Mouse (Mus musculus) thymus, adult 2 months (tissue): Measurements from ENCODE around the gene Ccdc82.

Experiments used
- CTCF ChIP-seq: fragments of 200-500 bp; IDR thresholded peaks from 2 replicates; pipeline ENCODE4 v1.5.1; 2012; ENCODE audit warnings: mild to moderate bottlenecking, control low read depth, low read length, moderate library complexity, borderline replicate concordance; ENCODE audit not compliant: control insufficient read depth, poor library complexity, insufficient read depth; ENCODE audit errors: extremely low read depth
- POLR2A ChIP-seq: fragments of 200-500 bp; IDR thresholded peaks from 2 replicates; pipeline ENCODE4 v1.6.1; 2012; ENCODE audit warnings: mild to moderate bottlenecking, low read length, control low read depth, moderate library complexity; ENCODE audit not compliant: control insufficient read depth, poor library complexity, insufficient read depth; ENCODE audit errors: extremely low read depth

DNA sequence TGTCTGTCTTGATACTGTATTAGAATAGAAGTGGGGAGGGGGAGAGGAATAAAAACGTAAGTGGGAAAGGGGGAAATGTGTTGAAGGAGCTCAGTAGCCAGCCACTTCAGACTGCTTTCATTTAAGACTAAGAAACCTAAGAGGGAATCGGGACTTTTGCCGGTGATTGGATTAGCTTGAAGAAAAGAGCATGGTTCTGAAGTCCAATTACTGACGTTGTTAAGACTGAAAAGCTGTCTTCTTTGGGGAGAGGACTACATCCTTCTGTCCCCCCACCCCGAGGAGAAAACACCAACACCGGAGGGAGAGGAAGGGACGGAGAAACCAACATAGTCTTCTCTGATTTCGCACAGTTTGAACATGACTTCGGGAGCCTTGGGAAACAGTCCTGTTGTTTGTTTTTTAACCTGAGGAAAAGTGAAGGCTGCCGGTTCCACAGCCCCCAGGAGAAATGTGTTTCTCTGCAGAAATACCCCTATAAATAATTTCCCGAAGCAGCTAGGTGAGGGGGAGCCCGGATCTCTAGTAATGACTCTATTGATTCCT, 50.4 kb downstream of the Ccdc82 start:
- no peak for TF ChIP-seq CTCF
- no peak for TF ChIP-seq POLR2A
